19 mouse cellular contexts compared by ENCODE assay signal in genomic region chr4:62254551-62254950, GRCm38 (mm10). TPM values are rescaled to one million over a fixed set of nuclear protein-coding genes. Genes with fewer than 3 reads are reported as not detected.
"Had no signal": no experiment of that assay in that cellular context is flagged by ENCODE, and none has a peak within 500 bp of the region (broad histone marks: within the 10 kb centered on the region; RNA-seq: fewer than 3 reads in every experiment).

No protein-coding gene starts in this region.

- H3K27ac ChIP-seq: lung, embryonic 15.5 days; midbrain, embryonic 13.5 days; neural tube, embryonic 13.5 days; neural tube, embryonic 15.5 days; stomach, embryonic 15.5 days; stomach, postnatal 0 days had no signal

- H3K36me3 ChIP-seq: lung, embryonic 15.5 days; midbrain, embryonic 13.5 days; neural tube, embryonic 13.5 days; neural tube, embryonic 15.5 days; stomach, embryonic 15.5 days had no signal

- DNase-seq: lung, adult 18-20 months; lung, postnatal 4 days; retina, postnatal 1 day; right cerebral cortex, adult 18-20 months; right cerebral cortex, postnatal 25 days; right cerebral cortex, postnatal 4 days; spleen, adult 18-20 months; thymus, adult 2 months; thymus, postnatal 25 days; thymus, postnatal 4 days had no signal

- H3K9ac ChIP-seq: lung, embryonic 15.5 days; midbrain, embryonic 13.5 days; neural tube, embryonic 13.5 days; neural tube, embryonic 15.5 days; stomach, embryonic 15.5 days had no signal

- H3K4me3 ChIP-seq: lung, embryonic 15.5 days; midbrain, embryonic 13.5 days; myocyte; neural tube, embryonic 13.5 days; neural tube, embryonic 15.5 days; stomach, embryonic 15.5 days had no signal

- H3K4me1 ChIP-seq: lung, embryonic 15.5 days; midbrain, embryonic 13.5 days; neural tube, embryonic 13.5 days; neural tube, embryonic 15.5 days; stomach, embryonic 15.5 days had no signal

- H3K9me3 ChIP-seq: lung, embryonic 15.5 days; midbrain, embryonic 13.5 days; neural tube, embryonic 13.5 days; neural tube, embryonic 15.5 days; stomach, embryonic 15.5 days had no signal

RNA-seq across cellular contexts. Expression of gene Zfp37, which starts 23.7 kb away (rescaled TPM):
- total RNA-seq: megakaryocyte, adult 5-6 weeks; megakaryocyte-erythroid progenitor cell, adult 5-6 weeks had no signal
